Mouse (Mus musculus): ENCODE data around the gene Dpf1. TPM values are rescaled to one million over a fixed set of nuclear protein-coding genes. Genes with fewer than 3 reads are reported as not detected.

Gene Dpf1
- polyA plus RNA-seq, 1 experiment: 1.2 TPM

DNA sequence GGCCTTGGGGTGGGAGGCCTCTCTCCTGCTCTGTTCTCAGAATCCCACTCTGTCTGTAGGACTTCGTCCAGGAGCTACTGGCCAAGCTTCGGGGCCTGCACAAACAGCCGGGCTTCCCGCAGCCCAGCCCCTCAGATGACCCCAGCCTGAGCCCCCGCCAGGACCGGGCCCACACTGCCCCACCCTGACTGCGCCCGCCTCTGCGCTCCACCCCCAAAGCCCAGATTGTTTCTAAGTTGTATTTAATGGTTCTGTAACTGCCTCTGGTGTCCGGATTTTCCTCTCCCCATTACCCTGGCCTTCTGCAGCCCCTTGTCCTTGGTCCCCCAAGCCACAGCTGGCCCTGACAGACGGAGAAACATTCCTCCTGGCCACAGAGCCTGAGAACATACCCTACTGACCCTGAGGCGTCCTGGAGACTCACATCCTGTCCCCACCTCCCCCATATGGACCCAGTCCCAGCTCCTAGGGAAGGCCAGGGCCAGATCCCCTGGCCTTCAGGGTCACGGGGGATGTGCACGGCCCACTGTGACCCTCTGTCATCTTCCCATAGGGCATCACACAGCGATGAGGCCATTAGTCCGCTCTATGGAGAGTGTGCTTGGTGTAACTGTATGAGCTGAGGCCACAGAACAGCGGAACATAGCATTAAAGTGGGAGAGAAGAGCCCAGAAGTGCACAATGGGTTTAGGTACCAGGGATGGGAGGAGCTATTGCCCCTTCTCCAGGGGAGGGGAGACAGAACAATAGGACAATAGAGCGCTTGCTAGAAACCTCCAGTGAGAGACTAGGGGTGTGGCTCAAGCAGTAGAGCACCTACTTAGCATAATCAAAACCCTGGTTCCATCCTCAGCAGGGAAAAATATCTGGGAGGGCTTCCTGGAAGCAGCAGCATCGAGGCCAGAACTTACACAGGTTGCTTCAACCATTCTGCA, 10.4 kb upstream of the Dpf1 start:
- peaks cover 45% of the 10 kb centered on the region for H3K27me3 ChIP-seq (replicated peaks)
- H3K4me3 ChIP-seq (replicated peaks): no peak overlapping the region

DNA sequence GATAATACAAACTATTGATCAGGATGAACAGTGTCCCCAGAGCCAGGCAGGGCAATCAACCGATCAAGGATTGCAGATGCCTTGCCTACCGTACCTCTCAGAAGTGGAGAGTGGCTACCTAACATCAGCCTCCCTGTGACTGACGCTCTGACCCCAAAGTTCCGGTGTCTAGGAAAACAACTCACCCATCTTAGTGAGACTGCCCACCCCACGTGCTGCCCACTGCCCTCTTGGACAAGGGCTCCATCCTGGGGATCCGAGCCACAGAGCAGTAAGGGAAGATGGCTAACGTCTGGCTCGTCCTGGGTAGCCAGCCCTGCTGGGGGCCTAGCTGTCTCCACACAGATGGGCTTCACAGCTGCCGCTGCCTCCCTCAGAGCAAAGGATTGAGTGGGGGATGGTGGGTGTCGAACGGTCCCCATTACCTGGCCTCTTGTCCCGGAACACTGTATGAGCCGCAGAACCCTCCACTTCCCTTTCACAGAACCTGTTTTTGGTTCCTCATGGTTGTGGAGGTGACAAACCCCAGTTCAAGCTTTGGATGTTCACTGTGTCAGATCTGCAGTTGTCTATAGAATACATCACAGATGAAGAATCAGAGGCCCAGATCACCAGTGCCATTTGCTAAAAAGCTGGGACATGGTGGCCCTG, 9.5 kb upstream of the Dpf1 start:
- TF ChIP-seq GATA1 (IDR thresholded peaks at IDR 0.05; ENCODE audit: borderline replicate concordance, low read length) (no peak), FLI1 (IDR thresholded peaks at IDR 0.05; ENCODE audit: low read length) (no peak)
- Histone ChIP-seq H3K4me1 (peaks cover 65% of the 10 kb centered on the region), H3K27me3 (replicated peaks) (peaks cover 50% of the 10 kb centered on the region), H3K9me3 (no peaks in the 10 kb centered on the region), H3K36me3 (replicated peaks; ENCODE audit: low read length) (no peaks in the 10 kb centered on the region), H3K4me3 (replicated peaks) (no peak overlapping the region)

More for the DNA sequence above, 10.4 kb upstream of the Dpf1 start:
- H3K9me3 ChIP-seq: no peaks in the 10 kb centered on the region
- no peaks in the 10 kb centered on the region for H3K36me3 ChIP-seq (replicated peaks; ENCODE audit: low read length)
- H3K4me1 ChIP-seq: peaks cover 73% of the 10 kb centered on the region
- TF ChIP-seq FLI1 (IDR thresholded peaks at IDR 0.05; ENCODE audit: low read length) (no peak), GATA1 (IDR thresholded peaks at IDR 0.05; ENCODE audit: borderline replicate concordance, low read length) (no peak)

DNA sequence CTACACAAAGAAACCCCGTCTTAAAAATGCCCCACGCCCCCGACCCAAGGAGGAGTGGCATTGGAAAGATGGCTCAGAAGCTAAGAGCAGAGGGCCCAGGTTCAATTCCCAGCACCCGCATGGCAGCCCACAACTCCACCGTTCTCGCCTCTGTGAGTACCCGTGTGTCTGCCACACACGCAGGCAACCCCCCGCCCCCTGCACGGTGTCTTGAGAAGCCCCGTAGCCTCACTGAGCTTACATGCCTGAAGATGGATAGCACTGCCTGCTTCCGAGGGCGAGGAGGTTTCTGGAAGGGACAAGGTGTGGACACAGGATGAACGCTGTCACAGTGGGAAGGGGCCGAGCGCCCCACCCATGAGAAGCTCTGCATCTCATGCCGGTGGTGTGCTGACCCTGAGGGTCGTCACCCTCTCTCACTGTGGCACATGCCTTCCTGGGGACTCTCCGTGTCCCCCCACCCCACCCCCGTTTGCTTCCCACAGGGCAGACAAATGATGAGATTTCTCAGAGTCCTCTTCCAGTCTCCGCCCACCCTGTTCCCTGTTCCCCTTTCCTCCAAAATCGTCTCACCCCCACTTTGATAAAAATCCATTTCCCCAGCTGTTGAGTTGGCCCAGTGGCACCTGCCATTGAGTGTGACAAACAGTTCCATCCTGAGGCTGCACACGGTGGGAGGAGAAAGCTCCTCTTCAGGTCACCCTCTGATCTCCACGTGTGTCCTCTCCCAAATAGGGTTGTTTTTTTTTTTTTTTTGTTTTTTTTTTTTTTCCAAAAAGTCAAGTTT, 7.7 kb upstream of the Dpf1 start:
- Histone ChIP-seq H3K9me3 (no peaks in the 10 kb centered on the region), H3K36me3 (replicated peaks; ENCODE audit: low read length) (no peaks in the 10 kb centered on the region), H3K27me3 (replicated peaks) (peaks cover 50% of the 10 kb centered on the region), H3K4me3 (replicated peaks) (no peak overlapping the region), H3K4me1 (peaks cover 49% of the 10 kb centered on the region)
- TF ChIP-seq FLI1 (IDR thresholded peaks at IDR 0.05; ENCODE audit: low read length) (no peak), GATA1 (IDR thresholded peaks at IDR 0.05; ENCODE audit: borderline replicate concordance, low read length) (no peak)

DNA sequence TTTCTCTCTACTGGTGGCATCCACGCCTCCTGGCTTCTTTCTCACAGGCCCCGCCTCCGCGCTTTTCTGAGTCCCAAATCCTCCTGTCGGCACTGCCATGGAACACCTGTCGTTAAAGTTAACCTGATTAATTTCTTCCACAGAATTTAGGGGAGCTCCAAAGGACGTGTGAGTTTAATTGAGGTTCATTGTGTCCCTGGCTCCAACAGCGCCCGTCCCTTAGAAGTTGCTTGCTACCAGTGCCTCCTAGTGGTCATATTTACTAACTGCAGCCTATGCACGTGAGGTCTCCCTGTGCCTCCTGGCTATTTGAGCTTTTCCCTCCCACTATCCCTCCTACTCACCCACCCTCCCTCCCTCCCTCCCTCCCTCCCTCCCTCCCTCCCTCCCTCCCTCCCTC, 6.8 kb upstream of the Dpf1 start:
- H3K4me3 ChIP-seq (replicated peaks): peak overlapping the region; percentile 28
- H3K9me3 ChIP-seq: no peaks in the 10 kb centered on the region
- peaks cover 53% of the 10 kb centered on the region for H3K27me3 ChIP-seq (replicated peaks)
- TF ChIP-seq FLI1 (IDR thresholded peaks at IDR 0.05; ENCODE audit: low read length): no peak
- no peak for TF ChIP-seq GATA1 (IDR thresholded peaks at IDR 0.05; ENCODE audit: borderline replicate concordance, low read length)
- peaks cover 43% of the 10 kb centered on the region for H3K4me1 ChIP-seq
- H3K36me3 ChIP-seq (replicated peaks; ENCODE audit: low read length): no peaks in the 10 kb centered on the region

DNA sequence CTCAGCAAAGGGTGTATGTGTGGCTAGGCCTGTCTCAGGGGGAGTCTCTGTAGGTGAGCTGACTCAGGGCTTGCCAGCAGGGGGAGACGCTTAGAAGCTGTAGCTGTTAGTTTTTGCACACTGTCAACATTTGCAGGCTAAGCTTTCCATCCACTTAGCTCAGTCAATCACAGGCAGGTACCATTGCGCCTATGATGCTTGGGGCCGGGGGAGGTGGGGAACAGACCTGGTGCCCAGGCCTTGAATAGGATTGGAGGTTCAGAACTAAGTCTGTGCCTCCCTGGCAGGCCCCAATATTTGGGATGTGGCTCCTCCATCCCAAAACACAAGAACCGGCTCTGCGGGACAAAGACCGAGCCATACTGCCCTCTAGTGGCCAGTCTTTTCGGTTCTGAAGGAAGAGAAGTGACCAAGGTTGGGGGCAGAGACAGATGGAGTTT, 2.6 kb upstream of the Dpf1 start:
- no peak for TF ChIP-seq FLI1 (IDR thresholded peaks at IDR 0.05; ENCODE audit: low read length)
- TF ChIP-seq GATA1 (IDR thresholded peaks at IDR 0.05; ENCODE audit: borderline replicate concordance, low read length): no peak
- Histone ChIP-seq H3K4me3 (replicated peaks) (no peak overlapping the region), H3K27me3 (replicated peaks) (peaks cover 70% of the 10 kb centered on the region), H3K9me3 (peaks cover 10% of the 10 kb centered on the region), H3K36me3 (replicated peaks; ENCODE audit: low read length) (no peaks in the 10 kb centered on the region), H3K4me1 (peaks cover 35% of the 10 kb centered on the region)

DNA sequence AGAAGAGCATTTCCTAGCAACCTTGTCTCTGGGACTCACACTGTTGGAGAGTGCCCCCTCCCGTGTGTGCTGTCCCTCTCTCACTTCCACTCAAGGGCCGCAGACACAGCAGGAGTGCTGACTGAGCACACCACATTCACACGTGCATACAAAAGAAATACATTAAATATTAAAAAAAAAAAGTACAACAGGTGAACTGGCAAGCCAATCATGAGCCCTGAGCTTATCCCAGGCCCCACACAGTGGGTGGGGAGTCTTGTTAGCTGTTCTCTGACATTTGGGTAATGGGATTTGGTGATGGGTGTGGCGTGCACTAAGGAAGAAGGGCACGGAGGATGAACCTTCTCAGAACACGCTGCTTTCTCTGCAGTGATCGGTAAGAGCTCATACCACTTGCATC, 1.1 kb upstream of the Dpf1 start:
- peaks cover 72% of the 10 kb centered on the region for H3K27me3 ChIP-seq (replicated peaks)
- no peak overlapping the region for H3K4me3 ChIP-seq (replicated peaks)
- no peaks in the 10 kb centered on the region for H3K36me3 ChIP-seq (replicated peaks; ENCODE audit: low read length)
- H3K4me1 ChIP-seq: peaks cover 43% of the 10 kb centered on the region
- peaks cover 10% of the 10 kb centered on the region for H3K9me3 ChIP-seq
- TF ChIP-seq FLI1 (IDR thresholded peaks at IDR 0.05; ENCODE audit: low read length) (no peak), GATA1 (IDR thresholded peaks at IDR 0.05; ENCODE audit: borderline replicate concordance, low read length) (no peak)

DNA sequence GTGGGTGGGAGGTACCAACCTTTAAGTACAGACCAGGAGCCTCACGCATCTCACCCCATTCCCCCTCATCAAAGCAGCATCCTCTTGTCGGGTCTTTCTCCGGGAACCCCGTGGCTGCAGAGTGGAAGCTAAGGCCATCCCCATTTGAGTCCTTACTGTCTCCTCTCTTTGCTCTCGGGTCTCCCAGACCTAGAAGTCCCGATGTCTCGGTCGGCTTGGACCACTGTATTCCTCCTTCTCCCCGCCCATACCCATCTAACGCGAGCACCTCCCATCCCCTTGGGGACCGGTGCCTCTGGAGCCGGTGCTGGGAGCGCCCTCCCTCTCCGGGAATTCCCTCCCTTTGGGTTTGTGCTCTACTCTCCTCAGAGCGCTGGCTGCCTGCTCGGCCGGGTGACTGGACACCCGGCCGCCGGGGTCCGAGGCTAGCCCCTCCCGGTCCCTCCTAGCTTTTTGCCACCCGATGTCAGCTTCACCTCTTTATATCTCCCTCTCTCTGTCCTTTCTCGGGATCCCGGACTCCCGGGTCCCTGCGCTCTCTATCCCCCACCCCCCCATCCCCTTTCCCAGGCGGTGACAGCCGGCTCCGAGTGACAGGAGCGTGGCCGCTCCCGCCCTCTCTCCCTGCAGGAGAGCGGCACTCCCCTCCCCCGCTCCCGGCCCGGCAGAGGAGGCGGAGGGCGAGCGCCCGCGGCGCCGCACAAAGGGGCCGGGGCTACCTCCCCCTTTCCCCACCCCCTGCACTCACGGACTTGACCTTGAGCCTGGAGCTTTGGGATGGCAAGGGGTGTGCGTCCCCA, 912 bp downstream of the Dpf1 start:
- Histone ChIP-seq H3K4me1 (peaks cover 63% of the 10 kb centered on the region), H3K4me3 (replicated peaks) (peak overlapping the region; percentile 88), H3K9me3 (peaks cover 10% of the 10 kb centered on the region), H3K36me3 (replicated peaks; ENCODE audit: low read length) (no peaks in the 10 kb centered on the region), H3K27me3 (replicated peaks) (peaks cover 76% of the 10 kb centered on the region)
- TF ChIP-seq GATA1 (IDR thresholded peaks at IDR 0.05; ENCODE audit: borderline replicate concordance, low read length): no peak
- TF ChIP-seq FLI1 (IDR thresholded peaks at IDR 0.05; ENCODE audit: low read length): no peak

DNA sequence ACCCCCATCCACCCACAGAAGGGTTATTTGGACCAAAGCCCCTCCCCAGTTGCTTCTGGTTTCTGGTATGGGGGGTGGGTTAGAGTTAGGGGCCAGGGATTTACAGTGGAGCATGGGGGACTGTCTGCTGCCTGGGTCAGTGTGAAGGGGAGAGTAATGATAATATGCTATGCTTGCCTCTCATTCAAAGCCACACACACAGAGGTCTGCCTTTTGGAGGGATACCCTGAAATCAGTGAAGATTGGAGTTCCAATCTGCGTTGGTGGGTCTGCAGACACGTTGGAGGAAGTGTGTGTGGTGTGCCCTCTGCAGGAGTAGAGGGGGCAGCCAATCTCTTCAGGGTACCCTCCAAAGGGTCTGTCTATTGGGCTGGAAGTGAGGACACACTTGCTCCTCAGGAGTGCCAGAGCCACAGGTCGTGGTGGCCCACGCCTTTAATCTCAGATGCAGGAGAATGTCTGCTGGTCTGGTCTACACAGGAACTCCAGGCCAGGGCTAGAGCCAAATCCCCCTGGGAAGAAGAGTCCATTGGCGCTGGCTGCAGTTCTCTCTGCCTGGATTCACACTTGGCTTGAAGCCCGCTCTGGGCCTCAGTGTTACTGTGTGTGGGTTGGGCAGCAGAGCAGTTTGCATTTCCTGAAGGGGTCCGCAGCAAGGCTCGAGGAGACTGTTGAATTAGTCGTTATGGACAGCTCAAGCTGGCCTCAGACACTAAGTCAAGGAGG, 1.7 kb downstream of the Dpf1 start:
- H3K27me3 ChIP-seq (replicated peaks): peaks cover 76% of the 10 kb centered on the region
- H3K9me3 ChIP-seq: peaks cover 10% of the 10 kb centered on the region
- peak overlapping the region; percentile 71 for H3K4me3 ChIP-seq (replicated peaks)
- peaks cover 66% of the 10 kb centered on the region for H3K4me1 ChIP-seq
- H3K36me3 ChIP-seq (replicated peaks; ENCODE audit: low read length): no peaks in the 10 kb centered on the region
- no peak for TF ChIP-seq FLI1 (IDR thresholded peaks at IDR 0.05; ENCODE audit: low read length)
- TF ChIP-seq GATA1 (IDR thresholded peaks at IDR 0.05; ENCODE audit: borderline replicate concordance, low read length): no peak

Measured in megakaryocyte, embryonic 14.5 days (primary cell).